Mouse (Mus musculus): ENCODE measurements around the gene Vmn2r8. TPM values are rescaled to one million over a fixed set of nuclear protein-coding genes. Genes with fewer than 3 reads are reported as not detected.
"Not testable (repeated sequence)": the region's sequence is repeated elsewhere in the genome, so short reads cannot be mapped to it uniquely, and the experiment has no call there.

Vmn2r8 gene
- polyA plus RNA-seq (2017; shearing (Covaris generic)) = not detected

GRCm38 (mm10) chr5:108808750-108809149 lies at the start of gene Vmn2r8:
Gene Vmn2r8 (minus strand): TSS chr5:108808850.
- not testable (repeated sequence) for ATAC-seq

DNA sequence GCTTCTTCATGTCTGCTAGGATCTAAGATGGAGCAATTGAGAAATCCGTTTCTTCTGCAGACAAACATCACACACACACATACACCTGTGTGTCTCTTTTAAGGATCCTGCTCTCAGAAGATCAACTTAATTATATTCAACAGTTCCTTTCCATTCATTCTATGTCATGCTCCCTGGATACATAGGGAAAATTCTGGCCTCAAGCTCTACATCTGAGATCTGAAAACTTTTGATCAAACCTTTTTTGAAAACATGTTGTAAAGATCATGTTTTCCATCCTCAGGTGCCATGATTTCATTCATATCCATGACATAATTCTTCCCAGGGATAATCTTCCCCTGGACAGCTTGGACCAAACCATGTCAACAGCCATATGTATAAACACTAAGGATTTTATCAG lies 43.9 kb upstream of the Vmn2r8 start, which contains the start of gene Vmn2r9:
Gene Vmn2r9 (minus strand): TSS at position 101 of the 400 bp plus-strand sequence.
- ATAC-seq = not testable (repeated sequence)

DNA sequence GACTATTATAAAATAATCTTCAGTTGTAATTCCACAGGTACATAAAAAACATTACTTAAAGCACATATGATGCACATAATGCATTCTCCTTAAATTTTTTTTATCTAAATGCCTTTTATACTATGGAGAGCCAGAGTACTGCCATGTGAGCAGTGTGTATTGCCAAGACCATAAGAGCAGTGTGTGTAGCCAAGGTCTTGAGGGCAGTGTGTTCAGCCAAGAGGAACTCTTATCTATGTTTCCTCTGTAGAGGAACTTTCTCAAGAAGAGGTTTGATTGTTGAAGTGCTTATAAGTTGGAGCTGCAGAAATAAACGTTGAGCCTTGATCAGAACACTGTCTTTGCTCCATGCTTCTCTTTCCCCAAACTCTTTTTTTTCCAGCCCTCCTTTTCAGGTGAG lies 40.8 kb upstream of the Vmn2r8 start:
- no peak for ATAC-seq

- ATAC-seq = no peak
Observed at GRCm38 (mm10) chr5:108836156-108836555, 27.5 kb upstream of the Vmn2r8 start.

GRCm38 (mm10) chr5:108823276-108823675 lies 14.6 kb upstream of the Vmn2r8 start:
- no peak for ATAC-seq

DNA sequence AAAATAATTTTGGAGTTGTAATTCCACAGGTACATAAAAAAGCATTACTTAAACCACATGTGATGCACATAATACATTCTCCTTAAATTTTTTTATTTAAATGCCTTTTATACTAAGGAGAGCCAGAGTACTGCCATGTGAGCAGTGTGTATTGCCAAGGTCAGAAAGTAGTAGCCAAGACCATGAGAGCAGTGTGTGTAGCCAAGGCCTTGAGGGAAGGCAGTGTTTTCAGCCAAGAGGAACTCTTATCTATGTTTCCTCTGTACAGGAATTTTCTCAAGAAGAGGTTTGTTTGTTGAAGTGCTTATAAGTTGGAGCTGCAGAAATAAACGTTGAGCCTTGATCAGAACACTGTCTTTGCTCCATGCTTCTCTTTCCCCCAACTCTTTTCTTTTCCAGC lies 5.0 kb downstream of the Vmn2r8 start:
- no peak for ATAC-seq

- ATAC-seq = not testable (repeated sequence)
Observed at GRCm38 (mm10) chr5:108795263-108795662, 13.4 kb downstream of the Vmn2r8 start, which contains the start of gene Tmed11. Gene Tmed11 (minus strand): TSS chr5:108795363.

- not testable (repeated sequence) for ATAC-seq
Observed at GRCm38 (mm10) chr5:108790385-108790784, 18.3 kb downstream of the Vmn2r8 start.

GRCm38 (mm10) chr5:108774630-108775306 lies 33.9 kb downstream of the Vmn2r8 start, which contains the start of gene Rnf212:
Gene Rnf212 (minus strand): TSS chr5:108774982.
- no peak for ATAC-seq

- ATAC-seq = no peak
Observed at GRCm38 (mm10) chr5:108760002-108760401, 48.6 kb downstream of the Vmn2r8 start.

- no peak for ATAC-seq
Observed at GRCm38 (mm10) chr5:108758396-108758795, 50.3 kb downstream of the Vmn2r8 start.

GRCm38 (mm10) chr5:108751258-108751657 lies 57.4 kb downstream of the Vmn2r8 start:
- not testable (repeated sequence) for ATAC-seq

GRCm38 (mm10) chr5:108750328-108751210 lies 58.1 kb downstream of the Vmn2r8 start:
- no peak for ATAC-seq

- ATAC-seq = no peak
Observed at GRCm38 (mm10) chr5:108744629-108745028, 64.0 kb downstream of the Vmn2r8 start.

- no peak for ATAC-seq
Observed at GRCm38 (mm10) chr5:108743856-108744255, 64.8 kb downstream of the Vmn2r8 start.

- no peak for ATAC-seq
Observed at GRCm38 (mm10) chr5:108742596-108742995, 66.1 kb downstream of the Vmn2r8 start.

DNA sequence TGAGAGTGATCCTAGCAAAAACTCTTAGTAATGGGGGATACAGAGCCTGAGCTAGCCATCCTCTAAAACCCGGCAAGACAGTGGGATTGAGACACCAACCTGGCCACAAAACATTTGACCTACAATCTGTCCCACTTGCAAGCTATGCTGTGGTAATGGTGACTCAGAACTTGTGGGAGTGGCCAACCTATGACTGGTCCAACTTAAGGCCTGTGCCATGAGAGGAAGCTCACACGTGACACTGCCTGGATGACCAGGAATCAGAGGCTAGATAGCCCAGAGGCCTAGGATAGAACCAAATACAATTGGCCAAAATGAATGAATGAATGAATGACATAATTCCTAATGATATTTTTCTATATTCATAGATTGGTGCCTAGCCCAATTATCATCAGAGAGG lies 66.8 kb downstream of the Vmn2r8 start:
- ATAC-seq = no peak

Other genes starting within 250 kb of the Vmn2r8 start
- gene Gak, start 179.1 kb downstream of the Vmn2r8 start, polyA plus RNA-seq (2017; shearing (Covaris generic)) = 10 to 100 TPM; 66.0 to 73.0 TPM
- gene Tmem175, start 179.1 kb downstream of the Vmn2r8 start, polyA plus RNA-seq (2017; shearing (Covaris generic)) = 10 to 100 TPM; 36.5 to 39.2 TPM
- gene Idua, start 148.5 kb downstream of the Vmn2r8 start, polyA plus RNA-seq (2017; shearing (Covaris generic)) = 1 to 10 TPM; 8.8 to 9.8 TPM
- 1 to 10 TPM; 4.4 to 4.5 TPM for gene Dgkq, start 139.2 kb downstream of the Vmn2r8 start, polyA plus RNA-seq (2017; shearing (Covaris generic))
- under 1 TPM in 1 of 2 experiments, not detected in 1; 0.31 TPM for gene Slc26a1, start 133.3 kb downstream of the Vmn2r8 start, polyA plus RNA-seq (2017; shearing (Covaris generic))
- not detected for gene Fgfrl1, start 116.5 kb downstream of the Vmn2r8 start, polyA plus RNA-seq (2017; shearing (Covaris generic))
- not detected for gene Rnf212, start 33.9 kb downstream of the Vmn2r8 start, polyA plus RNA-seq (2017; shearing (Covaris generic))
- not detected for gene Tmed11, start 13.5 kb downstream of the Vmn2r8 start, polyA plus RNA-seq (2017; shearing (Covaris generic))
- under 1 TPM in 1 of 2 experiments, not detected in 1; 0.26 TPM for gene Vmn2r9, start 43.8 kb upstream of the Vmn2r8 start, polyA plus RNA-seq (2017; shearing (Covaris generic))
- not detected for gene Vmn2r10, start 197.7 kb upstream of the Vmn2r8 start, polyA plus RNA-seq (2017; shearing (Covaris generic))

All from activated CD4-positive, CD25-positive, alpha-beta regulatory T cell, adult 4 months (primary cell).